Mouse (Mus musculus) right cerebral cortex, postnatal 36 days (tissue): ENCODE results near the gene Atf2.
"Not testable (repeated sequence)": the region's sequence is repeated elsewhere in the genome, so short reads cannot be mapped to it uniquely, and the experiment has no call there.

Source experiments
- DNase-seq, 2 experiments: peaks; one replicate each; pipeline ENCODE4 v3.0.0; 2022; ENCODE audit warnings: low spot score in 2 of 2, mixed read lengths in 1 of 2

Atf2 gene

DNA sequence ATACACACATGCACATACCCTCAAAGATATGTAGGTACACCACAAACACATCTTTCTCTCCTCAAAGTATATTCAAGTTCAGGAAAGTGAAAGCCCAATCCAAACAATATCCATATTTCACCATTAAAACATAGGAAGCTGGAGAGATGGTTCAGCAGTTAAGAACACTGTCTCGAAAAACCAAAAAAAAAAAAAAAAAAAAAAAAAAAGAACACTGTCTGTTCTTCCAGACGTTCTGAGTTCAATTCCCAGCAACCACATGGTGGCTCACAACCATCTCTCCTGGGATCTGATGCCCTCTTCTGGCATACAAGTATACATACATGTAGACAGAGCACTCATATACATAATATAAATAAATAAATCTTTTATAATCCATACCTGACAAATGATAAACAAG, 6.4 kb downstream of the Atf2 start:
- no peak for DNase-seq

DNA sequence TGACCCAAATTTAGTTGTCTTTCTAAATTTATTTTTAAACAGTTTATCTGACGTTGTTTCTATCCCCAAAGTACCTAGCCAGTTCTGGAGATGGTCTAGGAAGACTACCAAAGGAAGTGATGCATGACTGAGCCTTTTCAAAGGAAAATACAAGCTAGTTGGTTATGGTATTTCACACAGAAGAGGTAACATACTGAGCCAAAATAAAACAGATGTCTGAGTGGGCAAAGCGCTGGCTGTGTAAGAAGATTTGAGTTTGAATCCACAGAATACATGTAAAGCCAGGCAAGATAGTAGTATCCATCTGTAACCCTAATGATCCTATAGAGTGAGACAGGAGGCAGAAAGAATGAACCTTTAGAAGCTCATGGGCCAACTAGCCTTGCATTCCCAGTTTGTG, 14.5 kb downstream of the Atf2 start:
- no peak for DNase-seq

DNA sequence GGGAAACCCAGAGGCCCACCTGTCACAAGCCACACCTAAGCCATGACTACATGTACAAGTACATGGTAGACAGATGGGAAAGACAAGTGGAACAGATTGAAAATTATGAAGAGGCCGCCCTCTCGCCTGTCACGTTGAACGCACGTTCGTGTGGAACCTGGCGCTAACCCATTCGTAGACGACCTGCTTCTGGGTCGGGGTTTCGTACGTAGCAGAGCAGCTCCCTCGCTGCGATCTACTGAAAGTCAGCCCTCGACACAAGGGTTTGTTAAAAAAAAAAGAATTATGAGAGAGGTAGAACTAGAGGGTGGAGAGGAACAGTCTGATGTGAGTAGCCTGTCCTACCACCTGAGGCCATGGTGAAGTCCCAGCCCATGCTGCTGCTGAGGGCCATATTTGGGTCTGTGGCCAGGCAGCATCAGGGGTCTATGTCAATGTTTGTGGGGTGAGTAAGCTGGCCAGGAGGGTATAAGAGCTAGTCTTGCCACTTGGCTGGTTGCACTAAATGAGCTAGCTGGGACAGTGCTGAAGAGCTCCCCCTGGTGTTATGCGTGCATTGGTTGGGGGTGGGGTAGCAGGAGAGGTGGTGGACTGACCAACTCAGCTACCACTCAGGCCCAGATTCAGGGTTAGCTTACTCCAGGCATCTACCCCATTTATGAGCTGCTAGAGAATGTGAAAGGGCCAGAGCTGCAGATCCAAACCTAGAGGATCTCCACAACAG, 24.5 kb downstream of the Atf2 start:
- peak; percentile 28 to 43 for DNase-seq

GRCm38 (mm10) chr2:73860046-73860624, 32.3 kb downstream of the Atf2 start:
- no peak for DNase-seq

- no peak for DNase-seq
Measured at GRCm38 (mm10) chr2:73857352-73857751, 35.1 kb downstream of the Atf2 start.

GRCm38 (mm10) chr2:73856246-73856645, 36.2 kb downstream of the Atf2 start:
- no peak for DNase-seq

- no peak for DNase-seq
Measured at GRCm38 (mm10) chr2:73834406-73835015, 57.9 kb downstream of the Atf2 start.

- no peak for DNase-seq
Measured at GRCm38 (mm10) chr2:73833284-73833683, 59.2 kb downstream of the Atf2 start.

DNA sequence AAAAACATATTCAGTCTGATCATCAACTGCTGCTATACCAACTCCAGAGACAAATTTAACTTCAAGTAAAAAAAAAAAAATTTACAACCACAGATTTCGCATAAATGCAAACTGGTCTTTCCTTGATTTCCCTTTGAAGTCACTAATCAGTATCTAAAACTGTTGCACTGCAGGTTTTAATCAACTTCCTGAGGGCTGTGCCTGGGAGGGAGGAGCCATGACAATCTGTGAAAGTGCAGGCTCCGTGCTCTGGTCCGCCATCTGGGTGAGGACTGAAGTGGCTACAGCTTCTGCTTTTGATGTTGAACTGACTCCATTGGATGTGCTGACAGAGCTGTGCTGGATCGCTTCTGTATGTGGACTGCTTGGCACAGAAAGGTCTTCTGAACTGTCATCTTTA, 73.7 kb downstream of the Atf2 start:
- no peak for DNase-seq

DNA sequence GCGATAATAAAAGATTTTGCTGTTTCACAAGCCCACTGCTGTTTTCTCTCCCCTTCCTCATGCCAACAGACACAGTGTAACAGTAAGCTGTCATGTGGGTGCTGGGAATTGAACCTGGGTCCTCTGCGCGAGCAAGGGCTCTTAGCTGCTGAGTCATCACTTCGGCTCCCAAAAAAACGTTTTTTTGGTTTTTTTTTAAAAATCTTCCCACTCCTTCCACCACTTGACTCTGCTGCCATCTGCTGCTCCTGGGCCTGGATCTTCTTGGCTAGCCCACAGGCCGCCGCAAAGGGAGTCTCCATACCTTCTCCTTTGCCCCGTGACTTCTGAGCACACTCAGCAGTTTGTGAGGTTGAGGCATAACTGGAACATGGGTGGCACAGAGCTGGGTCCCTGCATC, 84.8 kb downstream of the Atf2 start:
- no peak for DNase-seq

GRCm38 (mm10) chr2:73800127-73800526, 92.3 kb downstream of the Atf2 start:
- not testable (repeated sequence) for DNase-seq

GRCm38 (mm10) chr2:73798786-73799185, 93.7 kb downstream of the Atf2 start:
- DNase-seq: no peak

- no peak for DNase-seq
Measured at GRCm38 (mm10) chr2:73798136-73798535, 94.3 kb downstream of the Atf2 start.

- no peak for DNase-seq
Measured at GRCm38 (mm10) chr2:73791846-73792630, 100.4 kb downstream of the Atf2 start.

GRCm38 (mm10) chr2:73790332-73790731, 102.1 kb downstream of the Atf2 start:
- no peak for DNase-seq

GRCm38 (mm10) chr2:73788395-73788794, 104.0 kb downstream of the Atf2 start:
- no peak for DNase-seq

- no peak for DNase-seq
Measured at GRCm38 (mm10) chr2:73782371-73782905, 110.0 kb downstream of the Atf2 start.

DNA sequence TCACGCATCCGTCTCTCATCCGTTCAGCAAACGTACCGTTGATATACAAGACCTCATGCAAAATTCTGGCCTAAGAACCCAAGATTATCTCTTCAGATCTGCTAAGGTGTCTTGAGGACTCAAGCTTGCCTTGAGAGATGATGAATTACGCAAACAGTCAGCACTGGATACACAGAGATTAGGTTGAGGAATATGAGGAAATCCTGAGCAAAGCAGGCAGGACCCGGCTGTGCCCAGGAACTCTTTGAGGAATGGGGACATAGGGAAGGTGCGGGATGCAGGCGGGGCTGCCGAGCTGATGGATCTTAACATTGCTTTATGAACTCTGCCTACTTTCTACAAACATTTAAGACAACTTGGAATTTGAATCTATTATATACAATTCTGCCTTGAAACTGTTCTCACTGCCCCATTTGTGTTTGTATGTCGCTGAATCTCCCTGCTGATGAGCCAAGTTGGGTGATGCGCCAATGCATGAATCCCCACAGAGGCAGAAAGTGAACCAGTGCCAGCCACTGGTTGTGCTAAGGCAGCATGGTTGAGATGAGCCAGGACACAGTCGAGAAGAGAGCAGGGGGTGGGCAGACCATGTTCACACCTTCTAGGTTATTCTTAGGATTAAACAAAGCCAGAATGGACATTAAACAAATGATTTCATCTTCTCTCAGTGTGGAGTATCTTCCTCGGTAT, 112.0 kb downstream of the Atf2 start:
- no peak for DNase-seq

- DNase-seq: no peak
Measured at GRCm38 (mm10) chr2:73779796-73780195, 112.6 kb downstream of the Atf2 start.

DNA sequence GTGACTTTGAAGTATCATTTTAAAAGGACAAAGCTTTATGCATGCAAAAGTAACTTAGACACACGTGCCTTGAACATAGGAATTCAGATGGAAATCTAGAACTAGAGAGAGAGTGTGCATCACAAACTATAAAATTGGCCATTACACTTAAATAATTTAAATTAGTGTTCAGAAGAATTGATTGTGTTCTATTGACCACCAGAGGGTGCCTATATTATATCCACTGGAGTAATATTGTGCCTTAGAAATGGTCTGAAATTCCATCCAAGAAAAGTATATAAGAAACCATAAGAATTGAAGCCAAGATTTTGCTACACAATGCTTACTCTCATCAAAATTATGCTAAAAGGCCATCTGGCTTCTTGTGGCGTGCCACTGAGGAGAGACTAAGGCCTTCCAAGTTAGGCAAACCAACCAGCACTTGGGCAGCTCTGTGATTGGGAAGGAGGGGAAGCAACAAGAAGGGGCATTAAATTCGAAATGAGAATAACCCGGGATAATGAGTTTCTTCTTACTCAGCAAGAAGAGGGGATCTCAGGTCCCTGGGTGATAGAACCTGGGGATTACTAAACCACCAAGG, 113.3 kb downstream of the Atf2 start:
- DNase-seq: no peak

DNA sequence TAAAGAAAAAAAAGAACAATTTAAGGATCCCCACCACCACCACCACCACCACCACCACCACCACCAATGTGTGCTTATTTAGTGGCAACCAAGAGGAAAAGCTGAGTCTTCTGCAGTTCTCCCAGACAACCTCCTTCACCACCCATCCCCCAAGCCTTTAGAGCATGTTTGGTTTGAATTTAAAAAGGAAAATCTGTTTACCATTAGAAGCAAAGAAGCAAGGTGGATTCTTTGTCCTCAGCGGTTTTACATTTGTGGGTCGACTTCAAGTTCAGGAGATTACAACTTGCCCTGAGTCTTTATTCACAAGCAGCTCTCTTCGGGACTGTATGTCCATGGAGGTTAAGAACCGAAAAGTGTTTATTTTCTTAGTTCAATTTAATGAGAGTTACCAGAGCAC, 115.5 kb downstream of the Atf2 start:
- DNase-seq: no peak
